Mouse (Mus musculus): ENCODE measurements around the gene Ren1. TPM values are rescaled to one million over a fixed set of nuclear protein-coding genes. Genes with fewer than 3 reads are reported as not detected.

Ren1 gene
- total and polyA plus RNA-seq, 2 experiments from 2014 or later: 0.12 to 0.14 TPM

DNA sequence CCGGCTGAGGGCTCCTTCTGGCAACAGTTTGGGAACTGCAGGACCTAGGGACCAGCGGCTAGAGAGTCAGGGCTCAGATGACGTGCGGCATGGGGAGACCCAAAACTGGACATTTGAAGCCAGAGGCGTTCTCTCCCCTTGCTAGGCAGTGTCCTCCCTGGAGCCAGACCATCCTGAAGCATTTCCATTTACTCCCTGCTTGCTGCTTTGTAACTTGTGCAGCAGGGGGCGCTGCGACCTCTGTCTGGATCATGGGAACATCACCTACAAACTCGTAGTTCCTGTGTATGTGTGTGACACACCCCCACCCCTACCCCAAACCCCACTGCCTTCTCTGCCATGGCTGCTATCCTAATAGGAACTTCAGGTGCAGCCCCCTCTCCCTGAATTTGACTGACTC is 35.9 kb upstream of the Ren1 start:
- Histone ChIP-seq H3K9me3 (ENCODE audit: low read length) (no peaks in the 10 kb centered on the region), H3K27ac (ENCODE audit: low read depth, low read length) (no peak overlapping the region), H3K4me1 (ENCODE audit: insufficient read depth) (peaks cover 5% of the 10 kb centered on the region), H3K27me3 (ENCODE audit: insufficient read depth, low read length) (no peaks in the 10 kb centered on the region), H3K4me2 (ENCODE audit: low read depth) (no peak overlapping the region), H3K4me3 (ENCODE audit: low read depth, low read length) (no peak overlapping the region), H3K36me3 (ENCODE audit: insufficient read depth) (no peaks in the 10 kb centered on the region), H3K9ac (no peak overlapping the region)
- DNase-seq: peak; percentile 57
- peak; percentile 74 for TF ChIP-seq CTCF (IDR thresholded peaks at IDR 0.05; ENCODE audit: low read depth)
- WGBS: 25% methylated on average over 8 of the region's 8 CpGs
- ATAC-seq: no peak

DNA sequence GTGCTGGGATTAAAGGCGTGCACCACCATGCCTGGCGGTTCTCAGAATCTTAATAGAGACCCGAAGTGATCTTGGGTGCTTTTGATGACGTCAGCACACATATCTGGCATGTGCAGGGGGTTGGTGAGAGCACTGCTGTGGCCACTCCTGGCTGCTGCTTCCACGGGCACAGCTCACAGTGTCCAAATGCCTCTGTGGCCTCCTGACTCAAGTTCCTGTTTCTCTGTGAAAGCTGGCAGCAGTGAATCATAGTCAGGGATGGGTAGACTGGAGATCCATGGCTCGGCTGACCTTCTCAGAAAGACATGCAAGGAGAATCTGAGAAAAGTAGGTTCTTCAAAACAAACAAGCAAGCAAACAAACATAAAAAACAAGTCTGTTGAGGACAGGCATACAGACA is 34.5 kb upstream of the Ren1 start:
- ATAC-seq: no peak
- Histone ChIP-seq H3K9me3 (ENCODE audit: low read length) (no peaks in the 10 kb centered on the region), H3K4me1 (ENCODE audit: insufficient read depth) (peaks cover 5% of the 10 kb centered on the region), H3K27ac (ENCODE audit: low read depth, low read length) (no peak overlapping the region), H3K9ac (no peak overlapping the region), H3K36me3 (ENCODE audit: insufficient read depth) (no peaks in the 10 kb centered on the region), H3K4me3 (ENCODE audit: low read depth, low read length) (no peak overlapping the region), H3K4me2 (ENCODE audit: low read depth) (no peak overlapping the region), H3K27me3 (ENCODE audit: insufficient read depth, low read length) (no peaks in the 10 kb centered on the region)
- WGBS: 79% methylated on average over 6 of the region's 6 CpGs
- no peak for TF ChIP-seq CTCF (IDR thresholded peaks at IDR 0.05; ENCODE audit: low read depth)
- no peak for DNase-seq

DNA sequence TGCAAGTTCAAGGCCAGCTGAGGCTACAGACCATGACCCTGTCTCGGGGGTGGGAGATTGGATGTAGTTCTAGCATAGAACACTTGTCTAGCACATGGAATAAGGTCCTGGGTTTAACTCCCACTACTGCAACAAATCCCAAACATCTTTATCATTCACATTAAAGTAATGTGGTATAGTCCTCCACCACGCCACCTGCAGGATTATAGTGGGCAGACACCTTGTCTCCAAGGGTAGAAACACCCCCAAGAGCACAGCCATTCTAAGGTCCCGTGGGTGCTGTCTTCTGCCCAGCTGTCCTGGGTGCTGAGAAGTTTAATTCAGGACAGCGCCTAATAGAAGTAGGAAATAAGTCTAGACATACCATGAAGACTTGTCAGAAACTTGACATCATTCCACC is 33.7 kb upstream of the Ren1 start:
- Histone ChIP-seq H3K4me3 (ENCODE audit: low read depth, low read length) (no peak overlapping the region), H3K9ac (no peak overlapping the region), H3K36me3 (ENCODE audit: insufficient read depth) (no peaks in the 10 kb centered on the region), H3K4me1 (ENCODE audit: insufficient read depth) (peaks cover 5% of the 10 kb centered on the region), H3K4me2 (ENCODE audit: low read depth) (no peak overlapping the region), H3K27me3 (ENCODE audit: insufficient read depth, low read length) (no peaks in the 10 kb centered on the region), H3K27ac (ENCODE audit: low read depth, low read length) (no peak overlapping the region), H3K9me3 (ENCODE audit: low read length) (no peaks in the 10 kb centered on the region)
- ATAC-seq: no peak
- WGBS: 86% methylated on average over 4 of the region's 4 CpGs
- DNase-seq: no peak
- TF ChIP-seq CTCF (IDR thresholded peaks at IDR 0.05; ENCODE audit: low read depth): no peak

DNA sequence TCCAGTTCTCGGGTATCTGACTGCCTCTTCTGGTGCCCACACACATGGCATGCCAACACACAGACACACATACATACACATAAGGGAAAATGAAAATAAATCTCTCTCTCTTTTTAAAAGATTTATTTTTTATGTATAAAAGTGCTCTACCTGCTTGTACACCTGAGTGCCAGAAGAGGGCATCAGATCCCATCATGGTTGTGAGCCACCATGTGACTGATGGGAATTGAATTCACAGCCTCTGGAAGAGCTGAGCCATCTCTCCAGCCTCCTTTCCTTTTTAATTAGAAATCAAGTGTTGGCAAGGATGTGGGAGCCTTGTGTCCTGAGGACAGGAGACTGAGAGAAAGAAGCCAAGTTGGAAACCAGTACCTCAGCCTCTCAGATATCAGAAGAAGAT is 33.2 kb upstream of the Ren1 start:
- no peak overlapping the region for H3K27ac ChIP-seq (ENCODE audit: low read depth, low read length)
- H3K27me3 ChIP-seq (ENCODE audit: insufficient read depth, low read length): no peaks in the 10 kb centered on the region
- H3K36me3 ChIP-seq (ENCODE audit: insufficient read depth): no peaks in the 10 kb centered on the region
- H3K4me3 ChIP-seq (ENCODE audit: low read depth, low read length): no peak overlapping the region
- ATAC-seq (no peak), DNase-seq (peak; percentile 18)
- 79% methylated on average over 1 of the region's 1 CpGs for WGBS
- H3K4me1 ChIP-seq (ENCODE audit: insufficient read depth): peaks cover 5% of the 10 kb centered on the region
- H3K4me2 ChIP-seq (ENCODE audit: low read depth): no peak overlapping the region
- no peaks in the 10 kb centered on the region for H3K9me3 ChIP-seq (ENCODE audit: low read length)
- H3K9ac ChIP-seq: no peak overlapping the region
- peak; percentile 58 for TF ChIP-seq CTCF (IDR thresholded peaks at IDR 0.05; ENCODE audit: low read depth)

DNA sequence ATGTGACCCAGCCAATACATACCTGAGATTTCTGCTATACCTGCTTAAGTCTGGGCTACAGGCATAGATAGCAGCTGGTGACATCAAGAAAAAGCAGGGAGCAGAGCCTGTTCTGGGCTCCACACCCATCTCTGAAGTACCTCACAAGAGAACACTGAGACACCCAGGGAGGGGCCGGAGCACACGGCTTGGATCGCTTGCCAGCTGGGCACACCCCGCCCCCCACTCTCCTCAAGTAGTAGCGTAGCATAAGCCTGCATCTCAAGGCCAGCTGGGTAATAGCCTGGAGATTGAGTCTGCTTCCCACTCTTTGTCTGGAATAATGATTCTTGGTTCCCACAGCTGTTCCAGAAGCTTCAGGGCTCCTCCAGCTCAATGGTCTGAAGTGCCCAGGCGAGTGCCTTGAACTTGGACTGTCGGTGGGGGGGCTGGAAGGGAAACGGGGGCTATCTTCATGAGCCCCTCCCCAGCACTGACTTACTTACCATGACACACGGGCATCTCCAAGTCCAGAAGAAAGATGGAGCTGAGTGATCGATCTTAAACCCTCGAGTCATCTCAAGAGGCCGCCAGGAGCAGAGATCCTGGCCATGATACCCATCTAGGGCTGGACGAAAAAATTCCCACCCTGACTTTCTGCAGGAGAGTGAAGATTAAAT is 28.9 kb upstream of the Ren1 start, which contains the start of gene Kiss1:
Gene Kiss1, plus strand, starts transcription at position 609 of the 659 bp plus-strand sequence.
- Histone ChIP-seq H3K4me2 (ENCODE audit: low read depth) (no peak within 1 kb of the TSS), H3K36me3 (ENCODE audit: insufficient read depth) (no peaks in the 10 kb centered on the region), H3K27ac (ENCODE audit: low read depth, low read length) (no peak within 1 kb of the TSS), H3K27me3 (ENCODE audit: insufficient read depth, low read length) (no peaks in the 10 kb centered on the region), H3K9ac (no peak within 1 kb of the TSS), H3K4me3 (ENCODE audit: low read depth, low read length) (no peak within 1 kb of the TSS), H3K9me3 (ENCODE audit: low read length) (no peaks in the 10 kb centered on the region), H3K4me1 (ENCODE audit: insufficient read depth) (no peaks in the 10 kb centered on the region)
- WGBS: 73% methylated on average over 13 of the region's 13 CpGs
- ATAC-seq (peak; percentile 32), DNase-seq (peak; percentile 27)
- TF ChIP-seq CTCF (IDR thresholded peaks at IDR 0.05; ENCODE audit: low read depth): no peak

DNA sequence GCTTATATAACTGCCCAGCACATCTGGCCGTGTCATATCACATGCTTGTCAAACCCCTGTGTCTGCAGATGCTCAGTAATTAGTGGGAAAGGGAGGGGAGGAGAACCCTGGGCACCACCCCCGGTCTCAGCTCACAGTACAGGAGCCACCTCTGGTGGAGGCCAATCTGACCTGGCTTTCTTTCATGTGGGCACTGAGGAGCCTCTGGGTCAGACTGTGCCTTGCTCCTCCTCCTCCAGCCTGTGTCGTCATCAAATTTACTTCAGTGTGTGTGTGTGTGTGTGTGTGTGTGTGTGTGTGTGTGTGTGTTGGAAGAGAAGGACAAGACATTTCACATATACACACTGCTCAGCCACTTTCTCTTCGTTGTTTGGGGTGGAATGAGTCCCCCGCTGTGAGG is 27.0 kb upstream of the Ren1 start:
- H3K9ac ChIP-seq: no peak overlapping the region
- no peaks in the 10 kb centered on the region for H3K27me3 ChIP-seq (ENCODE audit: insufficient read depth, low read length)
- H3K27ac ChIP-seq (ENCODE audit: low read depth, low read length): no peak overlapping the region
- 39% methylated on average over 5 of the region's 5 CpGs for WGBS
- no peaks in the 10 kb centered on the region for H3K4me1 ChIP-seq (ENCODE audit: insufficient read depth)
- no peaks in the 10 kb centered on the region for H3K9me3 ChIP-seq (ENCODE audit: low read length)
- no peak for TF ChIP-seq CTCF (IDR thresholded peaks at IDR 0.05; ENCODE audit: low read depth)
- DNase-seq: no peak
- no peak overlapping the region for H3K4me3 ChIP-seq (ENCODE audit: low read depth, low read length)
- no peaks in the 10 kb centered on the region for H3K36me3 ChIP-seq (ENCODE audit: insufficient read depth)
- H3K4me2 ChIP-seq (ENCODE audit: low read depth): no peak overlapping the region
- ATAC-seq: no peak

DNA sequence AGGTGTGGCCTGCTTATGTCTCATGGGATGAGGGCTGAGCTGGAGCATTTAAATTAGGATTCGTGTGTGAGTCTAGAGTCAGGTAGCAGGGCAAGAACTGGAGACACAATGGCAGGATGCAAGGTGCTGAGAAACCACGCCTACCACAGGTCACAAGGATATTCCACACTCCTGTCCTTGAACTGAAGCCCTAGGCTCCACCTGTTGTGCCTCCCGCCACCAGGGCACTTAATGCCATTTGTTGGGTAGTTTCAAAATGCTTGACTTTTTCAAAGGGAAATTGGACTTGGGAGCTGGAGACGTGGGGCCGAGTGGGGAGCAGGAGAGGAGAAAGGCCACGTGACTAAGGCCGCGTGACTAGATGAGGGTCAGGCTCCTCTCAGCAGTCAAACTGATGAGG is 24.4 kb upstream of the Ren1 start:
- H3K4me1 ChIP-seq (ENCODE audit: insufficient read depth): peaks cover 8% of the 10 kb centered on the region; the same call in 1 of the 2 replicates
- no peaks in the 10 kb centered on the region for H3K36me3 ChIP-seq (ENCODE audit: insufficient read depth)
- TF ChIP-seq CTCF (IDR thresholded peaks at IDR 0.05; ENCODE audit: low read depth): no peak
- no peak overlapping the region for H3K27ac ChIP-seq (ENCODE audit: low read depth, low read length)
- ATAC-seq (no peak), DNase-seq (no peak)
- H3K27me3 ChIP-seq (ENCODE audit: insufficient read depth, low read length): no peaks in the 10 kb centered on the region
- WGBS: 92% methylated on average over 8 of the region's 8 CpGs
- H3K4me3 ChIP-seq (ENCODE audit: low read depth, low read length): no peak overlapping the region
- H3K9ac ChIP-seq: no peak overlapping the region
- no peaks in the 10 kb centered on the region for H3K9me3 ChIP-seq (ENCODE audit: low read length)
- no peak overlapping the region for H3K4me2 ChIP-seq (ENCODE audit: low read depth)
